Mouse (Mus musculus): ENCODE results near the gene Sdsl. TPM values are rescaled to one million over a fixed set of nuclear protein-coding genes. Genes with fewer than 3 reads are reported as not detected.

Gene Sdsl
- polyA plus RNA-seq, 1 experiment, result 0.69 TPM

DNA sequence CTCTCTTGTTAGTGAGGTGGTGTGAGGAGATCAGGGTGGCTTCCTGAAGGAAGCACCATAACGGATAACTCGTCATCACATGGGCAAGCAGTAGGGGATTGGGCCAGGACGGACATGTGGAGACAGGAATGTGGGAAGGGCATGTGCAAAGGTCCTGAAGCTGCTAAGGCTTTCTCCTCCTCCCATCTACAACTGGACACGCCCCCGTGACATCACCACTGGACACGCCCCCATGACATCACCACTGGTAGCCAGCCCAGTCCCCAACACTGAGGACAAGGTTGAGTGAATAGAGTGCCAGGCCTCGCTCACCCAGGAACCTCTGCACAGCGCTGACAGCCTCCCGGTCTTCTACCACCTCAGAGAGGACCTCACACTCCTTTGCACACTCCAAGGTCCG is 13.5 kb downstream of the Sdsl start:
- peaks cover 39% of the 10 kb centered on the region for H3K27me3 ChIP-seq (ENCODE audit: control insufficient read depth, insufficient read depth, insufficient read length)
- H3K36me3 ChIP-seq (ENCODE audit: control insufficient read depth, insufficient read depth), result no peaks in the 10 kb centered on the region
- TF ChIP-seq USF1 (IDR thresholded peaks at IDR 0.05; ENCODE audit: low read depth) (no peak), MYOG (IDR thresholded peaks at IDR 0.05; ENCODE audit: control insufficient read depth, extremely low read depth, insufficient read length) (no peak), CEBPB (IDR thresholded peaks at IDR 0.05; ENCODE audit: low read depth) (no peak), MAX (IDR thresholded peaks at IDR 0.05) (no peak), MYOD1 (IDR thresholded peaks at IDR 0.05; ENCODE audit: control insufficient read depth, insufficient read length, low read depth) (no peak), CTCF (IDR thresholded peaks at IDR 0.05; ENCODE audit: control insufficient read depth, insufficient read depth, insufficient read length) (no peak), FOSL1 (IDR thresholded peaks at IDR 0.05; ENCODE audit: insufficient read depth, low read length, poor library complexity, severe bottlenecking) (no peak)
- H3K4me3 ChIP-seq (ENCODE audit: insufficient read depth, poor library complexity, severe bottlenecking), result no peak overlapping the region
- H3K79me2 ChIP-seq (ENCODE audit: control insufficient read depth, insufficient read depth), result no peaks in the 10 kb centered on the region
- no peak overlapping the region for H3ac ChIP-seq (ENCODE audit: control insufficient read depth, insufficient read length, low read depth)
- H3K79me3 ChIP-seq (ENCODE audit: low read depth), result no peaks in the 10 kb centered on the region

DNA sequence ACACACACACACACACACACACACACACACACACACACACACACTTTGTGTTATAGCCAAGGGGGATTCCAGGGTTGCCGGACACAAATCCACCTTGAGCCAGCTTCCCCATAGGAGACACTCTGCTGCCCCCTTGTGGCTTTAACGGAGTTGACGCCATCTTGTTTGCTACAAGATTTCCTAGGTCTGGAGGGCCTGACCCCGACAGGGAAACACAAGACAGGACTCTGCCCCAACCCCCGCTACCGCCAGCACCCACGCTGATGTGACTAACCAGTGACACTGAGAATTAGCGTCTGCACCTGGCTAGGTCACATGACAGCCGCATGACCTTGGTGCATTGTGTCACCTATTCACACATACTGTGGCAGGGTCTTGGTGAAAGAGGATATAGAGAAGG is 15.0 kb downstream of the Sdsl start:
- TF ChIP-seq MAX (IDR thresholded peaks at IDR 0.05), result no peak
- peak; percentile 10 for TF ChIP-seq CTCF (IDR thresholded peaks at IDR 0.05; ENCODE audit: control insufficient read depth, insufficient read depth, insufficient read length)

DNA sequence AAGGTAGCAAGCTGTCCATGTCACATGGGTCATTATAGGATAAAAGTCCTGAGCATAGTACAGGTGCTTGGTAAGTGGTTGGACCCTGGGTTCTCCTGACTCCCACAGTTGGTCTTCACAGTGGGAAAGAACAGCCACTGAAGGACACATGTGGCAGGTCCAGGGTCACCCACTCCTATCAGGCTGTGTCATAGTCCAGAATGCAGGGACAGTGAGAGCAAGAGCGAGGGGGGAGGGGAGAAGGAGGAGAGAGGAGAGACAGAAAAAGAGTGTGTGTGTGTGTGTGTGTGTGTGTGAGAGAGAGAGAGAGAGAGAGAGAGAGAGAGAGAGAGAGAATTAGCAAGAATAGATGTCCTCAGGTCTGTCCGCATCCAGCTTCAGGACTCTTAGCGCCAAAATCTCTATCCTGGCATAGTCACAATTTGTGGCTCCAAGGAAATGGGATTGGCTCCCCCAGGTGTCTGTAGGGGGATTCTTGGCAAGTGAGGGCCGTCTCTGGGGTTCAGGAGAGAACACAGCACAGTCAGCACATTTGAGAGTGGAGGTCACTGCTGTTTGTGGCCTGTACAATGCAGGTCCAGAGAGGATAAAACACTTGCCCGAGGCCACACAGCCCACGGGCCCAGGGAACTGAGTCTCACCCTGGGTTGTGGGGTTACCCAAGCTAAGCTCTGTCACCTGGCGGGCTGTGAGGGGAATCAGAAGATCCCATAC is 15.6 kb downstream of the Sdsl start:
- TF ChIP-seq CEBPB (IDR thresholded peaks at IDR 0.05; ENCODE audit: low read depth) (no peak), MYOG (IDR thresholded peaks at IDR 0.05; ENCODE audit: control insufficient read depth, extremely low read depth, insufficient read length) (no peak), CTCF (IDR thresholded peaks at IDR 0.05; ENCODE audit: control insufficient read depth, insufficient read depth, insufficient read length) (no peak), FOSL1 (IDR thresholded peaks at IDR 0.05; ENCODE audit: insufficient read depth, low read length, poor library complexity, severe bottlenecking) (no peak), USF1 (IDR thresholded peaks at IDR 0.05; ENCODE audit: low read depth) (no peak), MAX (IDR thresholded peaks at IDR 0.05) (no peak), MYOD1 (IDR thresholded peaks at IDR 0.05; ENCODE audit: control insufficient read depth, insufficient read length, low read depth) (no peak)
- H3ac ChIP-seq (ENCODE audit: control insufficient read depth, insufficient read length, low read depth), result no peak overlapping the region
- H3K36me3 ChIP-seq (ENCODE audit: control insufficient read depth, insufficient read depth), result no peaks in the 10 kb centered on the region
- H3K79me2 ChIP-seq (ENCODE audit: control insufficient read depth, insufficient read depth), result no peaks in the 10 kb centered on the region
- H3K4me3 ChIP-seq (ENCODE audit: insufficient read depth, poor library complexity, severe bottlenecking), result no peak overlapping the region
- no peaks in the 10 kb centered on the region for H3K79me3 ChIP-seq (ENCODE audit: low read depth)
- peaks cover 32% of the 10 kb centered on the region for H3K27me3 ChIP-seq (ENCODE audit: control insufficient read depth, insufficient read depth, insufficient read length)

More for the DNA sequence above, 15.0 kb downstream of the Sdsl start:
- peaks cover 37% of the 10 kb centered on the region for H3K27me3 ChIP-seq (ENCODE audit: control insufficient read depth, insufficient read depth, insufficient read length)
- no peaks in the 10 kb centered on the region for H3K36me3 ChIP-seq (ENCODE audit: control insufficient read depth, insufficient read depth)
- no peak overlapping the region for H3K4me3 ChIP-seq (ENCODE audit: insufficient read depth, poor library complexity, severe bottlenecking)
- no peak overlapping the region for H3ac ChIP-seq (ENCODE audit: control insufficient read depth, insufficient read length, low read depth)
- no peaks in the 10 kb centered on the region for H3K79me3 ChIP-seq (ENCODE audit: low read depth)
- H3K79me2 ChIP-seq (ENCODE audit: control insufficient read depth, insufficient read depth), result no peaks in the 10 kb centered on the region

DNA sequence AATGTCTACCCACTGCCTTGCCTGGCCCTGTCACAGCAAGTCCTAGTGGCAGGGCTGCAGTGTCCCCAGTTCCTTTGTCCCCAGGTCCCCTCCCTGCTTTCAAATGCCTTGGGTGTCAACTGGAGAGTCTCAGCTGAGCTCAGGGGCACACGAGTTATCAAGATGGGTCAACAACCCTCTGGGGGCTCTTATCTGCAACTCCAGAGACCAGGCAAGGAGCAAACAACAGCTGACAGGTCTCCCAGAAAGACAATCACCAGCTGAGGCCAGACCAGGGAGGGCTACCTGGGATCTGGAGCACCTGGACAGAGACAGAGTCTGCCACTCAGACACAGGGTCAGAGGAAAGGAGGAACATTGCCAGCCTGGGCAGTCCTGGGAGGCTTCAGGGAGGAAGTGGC is 16.4 kb downstream of the Sdsl start:
- H3K27me3 ChIP-seq (ENCODE audit: control insufficient read depth, insufficient read depth, insufficient read length), result peaks cover 28% of the 10 kb centered on the region
- TF ChIP-seq CEBPB (IDR thresholded peaks at IDR 0.05; ENCODE audit: low read depth) (no peak), MYOG (IDR thresholded peaks at IDR 0.05; ENCODE audit: control insufficient read depth, extremely low read depth, insufficient read length) (no peak), FOSL1 (IDR thresholded peaks at IDR 0.05; ENCODE audit: insufficient read depth, low read length, poor library complexity, severe bottlenecking) (no peak)
- H3ac ChIP-seq (ENCODE audit: control insufficient read depth, insufficient read length, low read depth), result no peak overlapping the region
- no peaks in the 10 kb centered on the region for H3K79me3 ChIP-seq (ENCODE audit: low read depth)
- no peaks in the 10 kb centered on the region for H3K79me2 ChIP-seq (ENCODE audit: control insufficient read depth, insufficient read depth)
- no peak overlapping the region for H3K4me3 ChIP-seq (ENCODE audit: insufficient read depth, poor library complexity, severe bottlenecking)
- no peaks in the 10 kb centered on the region for H3K36me3 ChIP-seq (ENCODE audit: control insufficient read depth, insufficient read depth)

DNA sequence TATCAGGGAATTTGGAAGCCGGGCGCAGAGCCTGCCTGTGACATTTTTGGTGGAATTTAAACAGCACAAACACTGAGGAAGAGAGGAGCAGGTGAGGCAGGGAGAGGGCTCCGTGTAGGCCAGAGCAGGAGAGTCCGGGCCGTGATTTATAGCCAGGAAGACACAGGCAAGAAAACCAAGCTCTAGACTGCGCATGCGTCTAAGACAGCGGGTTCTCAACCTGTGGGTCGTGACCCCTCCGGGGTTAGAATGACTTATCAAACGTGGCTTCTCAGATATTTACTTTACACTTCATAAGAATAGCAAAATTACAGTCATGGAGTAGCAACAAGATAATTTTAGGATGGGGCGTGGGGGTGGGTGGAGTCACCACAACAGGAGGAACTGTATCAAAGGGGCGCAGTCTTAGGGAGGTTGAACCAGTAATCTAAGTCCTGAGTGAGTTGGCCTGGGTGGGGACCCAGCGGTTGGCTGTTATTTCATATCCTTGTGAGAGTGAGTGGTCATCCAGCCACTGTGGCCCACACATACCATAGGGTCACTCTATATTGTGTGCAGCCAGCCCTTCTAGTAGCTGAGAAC is 17.8 kb downstream of the Sdsl start:
- no peak for TF ChIP-seq MYOG (IDR thresholded peaks at IDR 0.05; ENCODE audit: control insufficient read depth, extremely low read depth, insufficient read length)
- H3K27me3 ChIP-seq (ENCODE audit: control insufficient read depth, insufficient read depth, insufficient read length), result peaks cover 30% of the 10 kb centered on the region
- H3K79me3 ChIP-seq (ENCODE audit: low read depth), result no peaks in the 10 kb centered on the region
- H3K36me3 ChIP-seq (ENCODE audit: control insufficient read depth, insufficient read depth), result no peaks in the 10 kb centered on the region
- H3ac ChIP-seq (ENCODE audit: control insufficient read depth, insufficient read length, low read depth), result no peak overlapping the region
- H3K79me2 ChIP-seq (ENCODE audit: control insufficient read depth, insufficient read depth), result no peaks in the 10 kb centered on the region
- no peak overlapping the region for H3K4me3 ChIP-seq (ENCODE audit: insufficient read depth, poor library complexity, severe bottlenecking)

DNA sequence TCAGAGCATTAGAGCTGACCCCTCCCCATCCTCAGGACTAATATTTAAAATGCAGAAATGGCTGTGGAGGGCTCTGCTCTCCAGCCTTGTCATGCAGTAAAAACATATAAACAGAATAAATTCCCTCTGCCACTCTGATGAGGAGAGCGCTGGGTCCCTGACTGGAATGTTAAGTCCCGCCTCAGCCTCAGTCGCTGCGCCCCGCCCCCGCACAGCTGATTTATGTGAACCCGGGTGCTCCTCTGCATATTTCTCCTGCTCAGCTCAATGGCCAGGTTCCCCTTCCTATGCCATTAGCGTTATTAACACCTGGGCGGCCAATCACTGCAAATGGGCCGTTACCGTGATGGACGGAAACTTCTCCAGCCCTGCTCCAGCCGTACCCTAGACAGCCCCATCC is 25.3 kb downstream of the Sdsl start:
- TF ChIP-seq CEBPB (IDR thresholded peaks at IDR 0.05; ENCODE audit: low read depth) (no peak), MAX (IDR thresholded peaks at IDR 0.05) (no peak), USF1 (IDR thresholded peaks at IDR 0.05; ENCODE audit: low read depth) (no peak), MYOD1 (IDR thresholded peaks at IDR 0.05; ENCODE audit: control insufficient read depth, insufficient read length, low read depth) (no peak), CTCF (IDR thresholded peaks at IDR 0.05; ENCODE audit: control insufficient read depth, insufficient read depth, insufficient read length) (no peak), MYOG (IDR thresholded peaks at IDR 0.05; ENCODE audit: control insufficient read depth, extremely low read depth, insufficient read length) (no peak)
- H3K27me3 ChIP-seq (ENCODE audit: control insufficient read depth, insufficient read depth, insufficient read length), result peaks cover 31% of the 10 kb centered on the region
- no peaks in the 10 kb centered on the region for H3K79me3 ChIP-seq (ENCODE audit: low read depth)

More for the DNA sequence above, 25.3 kb downstream of the Sdsl start:
- Histone ChIP-seq H3K4me3 (ENCODE audit: insufficient read depth, poor library complexity, severe bottlenecking) (no peak overlapping the region), H3K79me2 (ENCODE audit: control insufficient read depth, insufficient read depth) (no peaks in the 10 kb centered on the region), H3K36me3 (ENCODE audit: control insufficient read depth, insufficient read depth) (no peaks in the 10 kb centered on the region), H3ac (ENCODE audit: control insufficient read depth, insufficient read length, low read depth) (no peak overlapping the region)
